9 mouse cellular contexts compared by ENCODE assay signal in the genomic region with DNA sequence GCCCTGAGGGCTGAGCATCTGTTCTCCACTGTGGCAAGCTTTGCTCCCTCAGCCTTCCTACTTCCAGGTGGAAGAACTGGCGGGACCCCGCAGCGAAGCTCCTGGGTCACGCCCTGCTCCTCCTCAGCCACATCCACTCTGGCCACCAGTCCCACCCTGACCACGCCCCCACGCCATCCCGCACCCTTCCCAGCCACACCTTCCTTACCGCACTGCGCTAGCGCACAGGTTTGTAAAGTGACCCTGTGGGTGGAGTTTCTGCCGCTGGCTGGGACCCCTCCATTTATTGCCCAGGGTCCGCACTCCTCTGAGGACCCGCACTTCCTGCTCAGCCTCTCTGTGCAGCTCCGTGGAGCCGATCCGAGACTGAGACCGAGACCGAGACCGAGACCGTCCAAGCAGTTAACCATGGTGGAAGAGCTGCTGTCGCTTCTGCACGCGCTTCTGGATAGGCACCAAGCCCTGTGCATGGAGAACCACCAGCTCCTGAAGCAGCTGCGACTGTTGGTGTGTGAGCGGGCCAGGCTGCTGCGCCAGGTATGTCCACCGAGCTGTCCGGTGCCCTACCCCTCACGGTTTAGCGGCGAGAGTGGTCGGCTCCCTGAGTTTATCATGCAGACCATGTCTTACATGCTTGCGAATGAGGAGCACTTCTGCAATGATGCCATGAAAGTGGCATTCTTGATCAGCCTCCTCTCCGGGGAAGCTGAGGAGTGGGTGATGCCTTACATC. TPM values are rescaled to one million over a fixed set of nuclear protein-coding genes. Genes with fewer than 3 reads are reported as not detected.
DNase-seq lines count a peak whose midpoint lies in the region; ATAC-seq and TF ChIP-seq lines count a peak whose summit lies in the region.
"Had no signal": no experiment of that assay in that cellular context is flagged by ENCODE, and none has a peak within 500 bp of the region (broad histone marks: within the 10 kb centered on the region; RNA-seq: fewer than 3 reads in every experiment).

Gene Ldoc1 (plus strand): TSS at position 196 of the 732 bp plus-strand sequence.

- H3K4me2 ChIP-seq in embryonic facial prominence, embryonic 13.5 days = peak within 1 kb of the TSS; percentile 60
- H3K4me2 ChIP-seq in limb, embryonic 15.5 days = peak within 1 kb of the TSS; percentile 42

- TF ChIP-seq CTCF in testis, adult 2 months (IDR thresholded peaks at IDR 0.05; ENCODE audit: control insufficient read depth, insufficient read depth, insufficient replicate concordance, low read depth, low read length) = no peak

- H3K9me3 ChIP-seq in embryonic facial prominence, embryonic 13.5 days = no peaks in the 10 kb centered on the region
- no peaks in the 10 kb centered on the region for H3K9me3 ChIP-seq in limb, embryonic 15.5 days

- H3K4me3 ChIP-seq in testis, adult 2 months (ENCODE audit: control insufficient read depth, low read depth, low read length) = peak within 1 kb of the TSS; percentile 1
- H3K4me3 ChIP-seq in embryonic facial prominence, embryonic 13.5 days = peak within 1 kb of the TSS; percentile 35
- H3K4me3 ChIP-seq in limb, embryonic 15.5 days = peak within 1 kb of the TSS; percentile 27

- H3K36me3 ChIP-seq in testis, adult 2 months (ENCODE audit: control insufficient read depth, insufficient read depth, low read length) = no peaks in the 10 kb centered on the region
- no peaks in the 10 kb centered on the region for H3K36me3 ChIP-seq in embryonic facial prominence, embryonic 13.5 days
- no peaks in the 10 kb centered on the region for H3K36me3 ChIP-seq in limb, embryonic 15.5 days

- no peak within 1 kb of the TSS for H3K9ac ChIP-seq in embryonic facial prominence, embryonic 13.5 days
- no peak within 1 kb of the TSS for H3K9ac ChIP-seq in limb, embryonic 15.5 days

- H3K27ac ChIP-seq in testis, adult 2 months (ENCODE audit: control insufficient read depth, insufficient read depth, low read depth, low read length) = no peak within 1 kb of the TSS
- H3K27ac ChIP-seq in embryonic facial prominence, embryonic 13.5 days = no peak within 1 kb of the TSS
- no peak within 1 kb of the TSS for H3K27ac ChIP-seq in limb, embryonic 15.5 days

- intact Hi-C loops in left cerebral cortex, postnatal 36 days (cut with DNase I) = no loop called here

- no peak for TF ChIP-seq POLR2A in testis, adult 2 months (IDR thresholded peaks at IDR 0.05; ENCODE audit: control insufficient read depth, low read depth, low read length)

- H3K27me3 ChIP-seq in testis, adult 2 months (ENCODE audit: control insufficient read depth, insufficient read depth, low read length) = no peaks in the 10 kb centered on the region
- no peaks in the 10 kb centered on the region for H3K27me3 ChIP-seq in embryonic facial prominence, embryonic 13.5 days
- no peaks in the 10 kb centered on the region for H3K27me3 ChIP-seq in limb, embryonic 15.5 days

- H3K4me1 ChIP-seq in testis, adult 2 months (ENCODE audit: control insufficient read depth, insufficient read depth, low read length) = peaks cover 2% of the 10 kb centered on the region; the same call in 1 of the 2 replicates
- no peaks in the 10 kb centered on the region for H3K4me1 ChIP-seq in embryonic facial prominence, embryonic 13.5 days
- no peaks in the 10 kb centered on the region for H3K4me1 ChIP-seq in limb, embryonic 15.5 days

- no peak for DNase-seq in testis, postnatal 14 days (ENCODE audit: low spot score)
- no peak for DNase-seq in gastrocnemius, postnatal 25 days
- DNase-seq in left cerebral cortex, postnatal 36 days (ENCODE audit: low spot score in 2 of 2) = no peak
- DNase-seq in heart, adult 11 months = no peak

- 36% methylated on average over 34 of the region's 34 CpGs for WGBS in embryonic facial prominence, embryonic 13.5 days
- WGBS in limb, embryonic 15.5 days = 43% methylated on average over 34 of the region's 34 CpGs

- peak; percentile 56 for ATAC-seq in embryonic facial prominence, embryonic 13.5 days (ENCODE audit: insufficient number of reproducible peaks, insufficient read depth, low FRiP score, low TSS enrichment, low read depth)
- no peak for ATAC-seq in limb, embryonic 15.5 days (ENCODE audit: insufficient number of reproducible peaks, low FRiP score, low TSS enrichment, low read depth)

RNA-seq across cellular contexts. Expression of gene Ldoc1, which starts in this region (rescaled TPM):
- not detected in 2 replicates for polyA plus RNA-seq in testis, adult 2 months (2012; rRNA removed)
- 0.79 and 1.1 TPM in 2 replicates for polyA plus RNA-seq in embryonic facial prominence, embryonic 13.5 days (2015; fragmentation: Nextera tagmentation; extraction: Ambion mirVana)
- 0.38 and 0.56 TPM in 2 replicates for polyA plus RNA-seq in limb, embryonic 15.5 days (2015; fragmentation: Nextera tagmentation; extraction: Ambion mirVana)
- total RNA-seq in gastrocnemius, postnatal 25 days (2021) = not detected
- total RNA-seq in left cerebral cortex, postnatal 36 days (2021) = 1 to 10 TPM; 1.3 to 1.7 TPM
- total RNA-seq: common myeloid progenitor, adult 5-6 weeks; neutrophil, adult 5-6 weeks had no signal
